ENCODE assay signal across 7 mouse cellular contexts in genomic region chr12:27338721-27339170, GRCm38 (mm10). TPM values are rescaled to one million over a fixed set of nuclear protein-coding genes. Genes with fewer than 3 reads are reported as not detected.
ATAC-seq and TF ChIP-seq lines count a peak whose summit lies in the region.

No protein-coding gene starts in this region.

- H3K27me3 ChIP-seq in C2C12 (ENCODE audit: control insufficient read depth, insufficient read depth, insufficient read length) (no peaks in the 10 kb centered on the region), E14TG2a.4 (ENCODE audit: insufficient read depth, low read length) (peaks cover 46% of the 10 kb centered on the region), myocyte (ENCODE audit: control insufficient read depth, insufficient read depth, insufficient read length) (no peaks in the 10 kb centered on the region)
- H3K27me3 ChIP-seq in forebrain, embryonic 13.5 days, result no peaks in the 10 kb centered on the region
- H3K27me3 ChIP-seq in intestine, embryonic 16.5 days (replicated peaks; ENCODE audit: control insufficient read depth, insufficient read depth, low read length), result no peaks in the 10 kb centered on the region
- no peaks in the 10 kb centered on the region for H3K27me3 ChIP-seq in limb, embryonic 12.5 days

- H3K4me2 ChIP-seq in forebrain, embryonic 13.5 days, result peak overlapping the region; percentile 85
- H3K4me2 ChIP-seq in intestine, embryonic 16.5 days (ENCODE audit: low read depth, low read length), result peak overlapping the region; percentile 89
- peak overlapping the region; percentile 67 for H3K4me2 ChIP-seq in limb, embryonic 12.5 days
- H3K4me2 ChIP-seq in myocyte (ENCODE audit: low read depth), result peak overlapping the region; percentile 84

- H3K4me3 ChIP-seq in C2C12 (ENCODE audit: insufficient read depth, poor library complexity, severe bottlenecking), result peak overlapping the region; percentile 68
- H3K4me3 ChIP-seq in E14TG2a.4 (replicated peaks; ENCODE audit: low read length), result peak overlapping the region; percentile 73
- H3K4me3 ChIP-seq in forebrain, embryonic 13.5 days, result peak overlapping the region; percentile 100
- H3K4me3 ChIP-seq in intestine, embryonic 16.5 days (ENCODE audit: low read length), result peak overlapping the region; percentile 71
- H3K4me3 ChIP-seq in limb, embryonic 12.5 days (replicated peaks), result peak overlapping the region; percentile 98
- peak overlapping the region; percentile 94 for H3K4me3 ChIP-seq in myocyte

- H3K9ac ChIP-seq in forebrain, embryonic 13.5 days, result peak overlapping the region; percentile 100
- peak overlapping the region; percentile 79 for H3K9ac ChIP-seq in intestine, embryonic 16.5 days (ENCODE audit: low read depth, low read length)
- peak overlapping the region; percentile 100 for H3K9ac ChIP-seq in limb, embryonic 12.5 days (replicated peaks)

- peak; percentile 26 for TF ChIP-seq POLR2A in myocyte (IDR thresholded peaks at IDR 0.05; ENCODE audit: insufficient read length, low read depth)

- peaks cover 55% of the 10 kb centered on the region for H3K79me3 ChIP-seq in C2C12 (ENCODE audit: low read depth)

- no peaks in the 10 kb centered on the region for H3K9me3 ChIP-seq in E14TG2a.4 (ENCODE audit: low read length)
- H3K9me3 ChIP-seq in forebrain, embryonic 13.5 days (replicated peaks), result no peaks in the 10 kb centered on the region
- no peaks in the 10 kb centered on the region for H3K9me3 ChIP-seq in intestine, embryonic 16.5 days (ENCODE audit: control insufficient read depth, low read length)
- no peaks in the 10 kb centered on the region for H3K9me3 ChIP-seq in limb, embryonic 12.5 days

- ATAC-seq in forebrain, embryonic 13.5 days, result no peak
- ATAC-seq in intestine, embryonic 16.5 days, result no peak
- ATAC-seq in limb, embryonic 12.5 days (ENCODE audit: insufficient number of reproducible peaks, insufficient read depth, low FRiP score, low TSS enrichment, low read depth), result no peak
- no peak for ATAC-seq in CD4-positive, CD25-positive, alpha-beta regulatory T cell, adult 4 months

- peak overlapping the region; percentile 98 for H3K27ac ChIP-seq in forebrain, embryonic 13.5 days
- H3K27ac ChIP-seq in intestine, embryonic 16.5 days (ENCODE audit: low read length), result peak overlapping the region; percentile 62
- H3K27ac ChIP-seq in limb, embryonic 12.5 days, result peak overlapping the region; percentile 97

- H3K79me2 ChIP-seq in C2C12 (ENCODE audit: control insufficient read depth, insufficient read depth), result peaks cover 72% of the 10 kb centered on the region
- H3K79me2 ChIP-seq in myocyte (ENCODE audit: control insufficient read depth, insufficient read depth), result peaks cover 57% of the 10 kb centered on the region

- WGBS in forebrain, embryonic 13.5 days, result under 1% methylated on average over 37 of the region's 40 CpGs
- WGBS in intestine, embryonic 16.5 days, result under 1% methylated on average over 40 of the region's 40 CpGs
- under 1% methylated on average over 40 of the region's 40 CpGs for WGBS in limb, embryonic 12.5 days

- TF ChIP-seq CTCF in C2C12 (IDR thresholded peaks at IDR 0.05; ENCODE audit: control insufficient read depth, insufficient read depth, insufficient read length), result no peak
- no peak for TF ChIP-seq CTCF in E14TG2a.4 (conservative IDR thresholded peaks at IDR 0.05; ENCODE audit: low read length)

- H3K36me3 ChIP-seq in C2C12 (ENCODE audit: control insufficient read depth, insufficient read depth) (peaks cover 13% of the 10 kb centered on the region), E14TG2a.4 (ENCODE audit: insufficient read depth, low read length) (no peaks in the 10 kb centered on the region), myocyte (ENCODE audit: control insufficient read depth, insufficient read depth) (peaks cover 9% of the 10 kb centered on the region)
- H3K36me3 ChIP-seq in forebrain, embryonic 13.5 days (ENCODE audit: poor library complexity, severe bottlenecking), result peaks cover 34% of the 10 kb centered on the region
- no peaks in the 10 kb centered on the region for H3K36me3 ChIP-seq in intestine, embryonic 16.5 days (ENCODE audit: control insufficient read depth, insufficient read depth, low read length)
- peaks cover 31% of the 10 kb centered on the region for H3K36me3 ChIP-seq in limb, embryonic 12.5 days

- peak overlapping the region; percentile 97 for H3ac ChIP-seq in C2C12 (ENCODE audit: control insufficient read depth, insufficient read length, low read depth)
- H3ac ChIP-seq in myocyte (ENCODE audit: control insufficient read depth, insufficient read length), result peak overlapping the region; percentile 32

- peaks cover 38% of the 10 kb centered on the region for H3K4me1 ChIP-seq in E14TG2a.4 (replicated peaks; ENCODE audit: low read depth, low read length)
- peaks cover 26% of the 10 kb centered on the region for H3K4me1 ChIP-seq in forebrain, embryonic 13.5 days
- no peaks in the 10 kb centered on the region for H3K4me1 ChIP-seq in intestine, embryonic 16.5 days (ENCODE audit: control insufficient read depth, insufficient read depth, low read length)
- peaks cover 20% of the 10 kb centered on the region for H3K4me1 ChIP-seq in limb, embryonic 12.5 days (replicated peaks)

TF ChIP-seq in C2C12, 6 proteins besides CTCF, POLR2A, EP300 and RAD21:
- TF ChIP-seq MAX (IDR thresholded peaks at IDR 0.05) (no peak), USF1 (IDR thresholded peaks at IDR 0.05; ENCODE audit: low read depth) (no peak), MYOD1 (IDR thresholded peaks at IDR 0.05; ENCODE audit: control insufficient read depth, insufficient read length, low read depth) (no peak), CEBPB (IDR thresholded peaks at IDR 0.05; ENCODE audit: low read depth) (no peak), FOSL1 (IDR thresholded peaks at IDR 0.05; ENCODE audit: insufficient read depth, low read length, poor library complexity, severe bottlenecking) (no peak)

TF ChIP-seq in myocyte, 11 proteins besides CTCF, POLR2A, EP300 and RAD21:
- TF ChIP-seq SRF (IDR thresholded peaks at IDR 0.05; ENCODE audit: control insufficient read depth, insufficient read length, low read depth) (no peak), REST (IDR thresholded peaks at IDR 0.05; ENCODE audit: insufficient read depth, insufficient read length) (no peak), TCF12 (IDR thresholded peaks at IDR 0.05; ENCODE audit: insufficient read depth, poor library complexity, severe bottlenecking) (no peak), E2F4 (IDR thresholded peaks at IDR 0.05; ENCODE audit: insufficient read depth) (no peak), MYOD1 (IDR thresholded peaks at IDR 0.05; ENCODE audit: control insufficient read depth in 1 of 3, insufficient read length in 2 of 3, low read depth in 2 of 3) (no peak), MAX (IDR thresholded peaks at IDR 0.05; ENCODE audit: low read depth) (no peak), POLR2AphosphoS2 (IDR thresholded peaks at IDR 0.05; ENCODE audit: insufficient read length, low read depth) (peak; percentile 59), MYOG (IDR thresholded peaks at IDR 0.05; ENCODE audit: control insufficient read depth in 1 of 3, insufficient read depth in 1 of 3, insufficient read length in 2 of 3, low read depth in 2 of 3) (no peak)
TF ChIP-seq in myocyte: peak in this region for 1.

RNA-seq across cellular contexts. Expression of gene Sox11, which starts 3.6 kb away (rescaled TPM):
- 7.0 TPM for polyA plus RNA-seq in C2C12 (2012; fragmentation: generic; extraction: Trizol)
- 852 and 970 TPM in 2 replicates for polyA plus RNA-seq in forebrain, embryonic 13.5 days (2015; fragmentation: Nextera tagmentation; extraction: Ambion mirVana)
- 20.9 and 23.0 TPM in 2 replicates for polyA plus RNA-seq in intestine, embryonic 16.5 days (2015; fragmentation: Nextera tagmentation; extraction: Ambion mirVana)
- polyA plus RNA-seq in limb, embryonic 12.5 days (2016; fragmentation: Nextera tagmentation; extraction: Ambion mirVana), result 246 and 273 TPM in 2 replicates
- polyA plus RNA-seq in myocyte (2012; fragmentation: generic; extraction: Trizol), result 11.3 TPM
- under 1 TPM in 1 of 2 experiments, not detected in 1; 0.11 TPM for polyA plus RNA-seq in CD4-positive, CD25-positive, alpha-beta regulatory T cell, adult 4 months (2017; shearing (Covaris generic))

Comparison
In these comparisons a context has a peak if more than half of its experiments do, and no peak if none do; other contexts are left out.
1. RNA of gene Sox11, which starts 3.6 kb away (polyA plus RNA-seq): 852 to 970 TPM in forebrain, embryonic 13.5 days and 246 to 273 TPM in limb, embryonic 12.5 days; 20.9 to 23.0 TPM in intestine, embryonic 16.5 days, 11.3 TPM in myocyte (single experiment), 7.0 TPM in C2C12 (single experiment) and 0.11 TPM in CD4-positive, CD25-positive, alpha-beta regulatory T cell, adult 4 months; every median in the first group is over 10 times any median in the second.
2. Peak in every context shown above with its lines, with median percentiles within 50 percentile points of each other: H3K4me3 ChIP-seq, H3K27ac ChIP-seq, H3K4me2 ChIP-seq and H3K9ac ChIP-seq.